Mouse (Mus musculus) G1E (cell line): ENCODE results near the gene Akr1c12. TPM values are rescaled to one million over a fixed set of nuclear protein-coding genes. Genes with fewer than 3 reads are reported as not detected.

Experiments used
- ATAC-seq: 2 replicates; pipeline ENCODE4 v1.8.0; 2016; ENCODE audit warnings: mild to moderate bottlenecking; ENCODE audit not compliant: insufficient number of reproducible peaks, poor library complexity, low FRiP score, severe bottlenecking; ENCODE audit errors: extremely low read depth
- DNase-seq: peaks from one replicate; pipeline ENCODE4 v3.0.0; 2012; ENCODE audit warnings: low spot score
- H3K27me3 ChIP-seq: 2 replicates; pipeline ENCODE4 v1.6.1; 2012; ENCODE audit warnings: mild to moderate bottlenecking, low read length, inconsistent platforms; ENCODE audit not compliant: insufficient read depth
- H3K36me3 ChIP-seq: replicated peaks from 2 replicates; pipeline ENCODE3; 2012; ENCODE audit warnings: mild to moderate bottlenecking, inconsistent platforms
- H3K4me1 ChIP-seq: 2 replicates; pipeline ENCODE4 v1.6.1; 2012; ENCODE audit warnings: low read depth, low read length, inconsistent platforms, mixed read lengths; ENCODE audit not compliant: insufficient read depth
- H3K4me3 ChIP-seq: 2 replicates; pipeline ENCODE4 v1.5.1; 2012; ENCODE audit warnings: low read depth, mild to moderate bottlenecking, inconsistent platforms, low read length, moderate library complexity, mixed read lengths
- H3K9me3 ChIP-seq: replicated peaks from 2 replicates; pipeline ENCODE4 v1.6.1; 2012; ENCODE audit warnings: inconsistent platforms
- CTCF ChIP-seq: IDR thresholded peaks from 2 replicates; pipeline ENCODE4 v1.5.1; 2012; ENCODE audit warnings: low read depth, low read length, inconsistent platforms, mixed read lengths
- GATA1 ChIP-seq: IDR thresholded peaks from 2 replicates; pipeline ENCODE4 v1.6.1; 2012; ENCODE audit warnings: borderline replicate concordance, low read length, inconsistent platforms, mixed read lengths
- GATA2 ChIP-seq: IDR thresholded peaks from 2 replicates; pipeline ENCODE4 v1.6.1; 2012; ENCODE audit warnings: low read depth, low read length, inconsistent platforms, borderline replicate concordance
- POLR2AphosphoS5 ChIP-seq: IDR thresholded peaks from 2 replicates; pipeline ENCODE4 v1.6.1; 2012; ENCODE audit warnings: low read depth, low read length, inconsistent platforms; ENCODE audit not compliant: insufficient replicate concordance
- TAL1 ChIP-seq: conservative IDR thresholded peaks from 2 replicates; pipeline ENCODE4 v1.6.1; 2012; ENCODE audit warnings: low read depth, low read length, inconsistent platforms, mixed read lengths
- polyA plus RNA-seq: library from polyadenylated mRNA; stranded (reverse); fragments of >175 nt; gene quantifications from 2 replicates; pipeline ENCODE4 v1.2.3, GENCODE M21; 2012
- total RNA-seq, 2 experiments: library from RNA; stranded (forward) in 1 of 2; stranded (reverse) in 1 of 2; fragments of 200-1000 nt in 1 of 2; fragments of >200 nt in 1 of 2; fragmentation: Nextera tagmentation in 1 of 2; gene quantifications; 2 replicates each; pipeline ENCODE4 v1.2.3; 2014 to 2017

The Akr1c12 gene
- total RNA-seq (2014; fragmentation: Nextera tagmentation) (9.0 and 11.9 TPM in 2 replicates), total RNA-seq (2017) (34.8 and 36.1 TPM in 2 replicates), polyA plus RNA-seq (0.63 and 1.0 TPM in 2 replicates)

DNA sequence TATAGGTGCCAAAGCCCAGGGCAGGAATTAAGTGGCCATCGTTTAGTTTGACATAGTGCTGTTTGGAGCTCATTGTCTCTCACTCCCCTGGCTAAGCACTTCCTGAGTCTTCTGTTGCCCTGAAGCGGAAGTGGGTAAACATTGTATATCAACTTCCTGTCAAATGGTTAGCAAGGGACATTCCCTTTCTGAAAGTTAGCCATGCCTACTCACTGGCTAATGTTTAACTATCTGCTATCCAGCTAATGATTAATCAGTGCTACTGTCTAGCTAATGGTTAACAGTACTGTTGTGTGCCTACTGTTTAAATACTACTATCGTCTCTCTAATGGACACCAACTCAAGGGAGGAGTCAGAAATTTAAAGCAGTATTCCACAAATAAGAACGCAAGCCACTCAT lies at the start of gene Akr1c12:
Akr1c12 (minus strand) TSS at position 150 of the 400 bp plus-strand sequence.
- no peaks in the 10 kb centered on the region for H3K36me3 ChIP-seq
- ATAC-seq (peak; percentile 58), DNase-seq (no peak)
- no peaks in the 10 kb centered on the region for H3K9me3 ChIP-seq
- H3K4me3 ChIP-seq = no peak within 1 kb of the TSS
- H3K27me3 ChIP-seq = peaks cover 3% of the 10 kb centered on the region
- TF ChIP-seq POLR2AphosphoS5 = no peak
- no peak for TF ChIP-seq GATA1
- TF ChIP-seq CTCF = no peak
- TF ChIP-seq TAL1 = no peak
- no peak for TF ChIP-seq GATA2
- peaks cover 14% of the 10 kb centered on the region for H3K4me1 ChIP-seq

DNA sequence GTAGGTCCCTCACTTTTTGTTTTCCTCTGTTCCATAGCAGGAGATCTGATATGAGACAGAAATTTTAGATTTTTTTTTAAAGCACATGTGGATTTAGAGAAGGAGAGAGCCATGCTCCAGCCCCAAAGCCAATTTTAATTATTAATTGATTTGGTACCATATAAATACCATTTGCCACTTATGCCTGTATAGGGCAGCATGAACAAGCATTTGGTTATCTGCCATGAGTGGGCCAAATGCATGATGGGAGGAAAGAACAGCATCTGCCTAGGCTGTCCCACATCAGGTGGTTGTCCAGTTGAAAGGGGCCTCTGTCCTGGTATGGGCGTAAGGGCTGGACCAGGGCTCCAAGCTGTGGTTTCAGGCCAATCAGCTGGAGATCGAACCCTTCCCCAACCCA lies 39.5 kb upstream of the Akr1c12 start:
- Histone ChIP-seq H3K4me1 (no peaks in the 10 kb centered on the region), H3K27me3 (no peaks in the 10 kb centered on the region), H3K4me3 (no peak overlapping the region), H3K36me3 (no peaks in the 10 kb centered on the region), H3K9me3 (no peaks in the 10 kb centered on the region)
- ATAC-seq (no peak; the same call in 1 of the 2 replicates), DNase-seq (peak; percentile 2)
- TF ChIP-seq GATA2 (no peak), TAL1 (no peak), CTCF (no peak), GATA1 (no peak), POLR2AphosphoS5 (no peak)

DNA sequence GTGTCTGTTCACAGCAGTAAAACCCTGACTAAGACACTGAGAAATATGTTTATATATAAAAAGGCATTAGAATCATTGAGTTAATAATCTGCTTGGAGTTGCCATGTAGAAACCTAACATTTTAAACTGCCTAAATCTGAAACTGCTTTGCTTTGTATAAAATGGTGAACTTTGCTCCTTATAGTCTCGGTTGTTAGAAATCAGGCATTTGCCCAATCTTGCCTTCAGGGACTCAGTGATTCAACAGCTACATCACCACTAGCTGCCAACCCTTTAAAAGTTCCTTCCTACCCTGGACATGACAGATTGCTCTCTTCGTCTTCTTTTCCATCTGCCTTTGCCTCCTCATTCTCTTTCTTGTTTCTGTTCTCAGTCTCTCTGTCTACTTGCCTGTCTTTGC lies 34.7 kb upstream of the Akr1c12 start:
- no peak for ATAC-seq
- H3K4me1 ChIP-seq = no peaks in the 10 kb centered on the region
- no peak overlapping the region for H3K4me3 ChIP-seq
- no peaks in the 10 kb centered on the region for H3K36me3 ChIP-seq
- no peaks in the 10 kb centered on the region for H3K9me3 ChIP-seq
- no peak for TF ChIP-seq CTCF
- no peak for TF ChIP-seq POLR2AphosphoS5
- no peak for TF ChIP-seq TAL1
- no peak for TF ChIP-seq GATA1
- TF ChIP-seq GATA2 = no peak
- H3K27me3 ChIP-seq = no peaks in the 10 kb centered on the region
- DNase-seq = no peak

DNA sequence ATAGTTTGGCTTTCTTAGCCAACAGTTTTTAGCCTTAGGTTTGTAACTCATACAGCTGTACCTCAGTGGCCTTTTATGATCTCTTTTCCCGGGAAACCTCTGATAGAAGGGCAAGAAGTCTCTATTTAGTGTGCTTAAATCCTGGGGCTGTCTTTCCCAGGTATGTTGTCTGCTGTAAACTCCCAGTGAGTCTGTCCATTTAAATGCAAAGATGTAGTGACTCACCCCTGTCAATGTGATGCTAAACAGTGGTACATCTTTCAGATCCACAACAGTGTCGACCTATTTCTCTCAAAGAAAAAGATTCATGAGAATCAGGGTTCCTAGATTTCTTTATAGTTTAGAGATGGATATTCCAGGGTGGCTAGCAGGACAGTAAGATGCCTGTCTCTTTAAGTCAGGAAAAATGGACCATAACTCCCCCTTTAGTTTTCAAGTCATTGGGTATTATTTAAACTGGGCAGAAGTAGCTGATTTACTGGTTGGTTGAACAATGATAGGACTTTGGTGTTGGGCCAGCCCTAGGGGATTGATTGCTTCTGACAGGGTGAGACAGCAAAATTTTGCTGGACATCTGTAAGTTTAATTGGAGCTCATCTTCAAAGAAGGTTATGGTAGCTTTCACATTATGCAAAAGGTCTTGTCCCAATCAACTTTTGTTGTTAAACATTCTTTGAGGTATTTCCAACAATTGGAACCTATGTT lies 25.8 kb upstream of the Akr1c12 start:
- DNase-seq (no peak), ATAC-seq (no peak)
- no peaks in the 10 kb centered on the region for H3K9me3 ChIP-seq
- no peaks in the 10 kb centered on the region for H3K4me1 ChIP-seq
- H3K27me3 ChIP-seq = no peaks in the 10 kb centered on the region
- H3K4me3 ChIP-seq = no peak overlapping the region
- H3K36me3 ChIP-seq = no peaks in the 10 kb centered on the region
- TF ChIP-seq GATA2 = no peak

DNA sequence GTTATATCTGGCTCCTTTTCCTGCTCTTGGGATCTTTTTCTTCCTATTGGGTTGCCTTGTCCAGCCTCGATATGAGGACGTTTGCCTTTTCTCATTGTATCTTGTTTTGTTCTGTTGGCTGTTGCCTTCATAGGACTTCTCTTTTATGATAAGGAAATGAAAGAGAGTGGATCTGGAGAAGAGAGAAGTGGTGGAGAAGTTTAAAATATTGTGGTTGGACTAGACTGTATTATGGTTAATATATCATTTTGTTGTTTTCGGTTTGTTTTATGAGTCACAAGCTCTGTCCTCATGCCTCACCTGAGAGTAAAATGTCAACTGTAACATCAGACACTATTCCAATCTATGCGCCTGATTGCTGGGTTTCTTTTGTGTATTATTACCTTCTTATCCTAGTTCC lies 17.8 kb upstream of the Akr1c12 start:
- DNase-seq (no peak), ATAC-seq (no peak)
- H3K36me3 ChIP-seq = no peaks in the 10 kb centered on the region
- no peaks in the 10 kb centered on the region for H3K9me3 ChIP-seq
- no peaks in the 10 kb centered on the region for H3K4me1 ChIP-seq
- TF ChIP-seq CTCF = no peak
- H3K27me3 ChIP-seq = no peaks in the 10 kb centered on the region
- H3K4me3 ChIP-seq = no peak overlapping the region

DNA sequence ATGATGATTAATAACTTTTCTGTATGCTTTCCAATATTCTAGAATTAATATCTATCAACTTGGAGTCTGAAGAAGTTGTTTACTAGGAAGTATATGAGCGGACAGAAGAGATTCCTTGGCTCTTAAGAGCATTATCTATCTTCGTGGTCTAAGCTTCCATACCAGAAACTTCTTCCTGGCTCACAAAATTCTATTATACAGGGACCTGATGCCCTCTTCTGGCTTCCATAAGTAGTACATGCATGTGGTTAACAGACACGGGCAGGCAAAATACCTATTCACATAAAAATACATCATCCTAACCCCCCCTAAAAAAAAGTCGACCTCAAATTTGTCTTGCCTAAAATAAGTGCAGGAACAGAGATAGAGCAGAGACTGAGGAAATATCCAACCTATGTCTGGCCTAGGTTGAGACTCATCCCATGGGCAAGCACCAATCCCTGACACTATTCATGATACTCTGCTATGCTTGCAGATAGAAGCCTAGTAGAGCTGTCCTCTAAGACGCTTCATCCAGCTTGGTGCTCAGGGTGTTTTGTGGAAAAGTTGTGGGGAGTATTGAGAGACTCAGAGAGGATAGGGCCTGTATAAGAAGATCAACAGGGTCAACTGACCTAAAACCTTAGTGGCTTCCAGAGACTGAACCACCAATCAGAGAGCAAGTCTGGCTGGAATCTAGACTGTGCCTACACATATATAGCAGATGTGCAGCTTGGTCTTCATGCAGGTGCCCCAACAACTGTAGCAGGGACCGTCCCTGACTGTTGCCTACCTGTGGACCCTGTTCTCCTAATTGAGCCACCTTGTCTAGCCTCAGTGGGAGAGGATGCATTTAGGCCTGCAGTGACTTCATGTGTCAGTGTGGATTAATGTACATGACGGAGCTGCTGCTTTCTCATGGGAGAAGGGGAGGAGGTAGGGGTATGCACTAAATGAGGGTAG lies 2.5 kb upstream of the Akr1c12 start:
- TF ChIP-seq TAL1 = no peak
- no peak for TF ChIP-seq GATA2
- TF ChIP-seq GATA1 = no peak
- TF ChIP-seq POLR2AphosphoS5 = no peak
- no peak for TF ChIP-seq CTCF
- H3K9me3 ChIP-seq = no peaks in the 10 kb centered on the region
- H3K36me3 ChIP-seq = no peaks in the 10 kb centered on the region
- peaks cover 14% of the 10 kb centered on the region for H3K4me1 ChIP-seq
- peak; percentile 52; the same call in 1 of the 2 replicates for ATAC-seq
- H3K4me3 ChIP-seq = no peak overlapping the region
- H3K27me3 ChIP-seq = peaks cover 3% of the 10 kb centered on the region
- DNase-seq = peak; percentile 4
